Mouse (Mus musculus): ENCODE measurements around the gene Sorbs1.
"Not testable (repeated sequence)": the region's sequence is repeated elsewhere in the genome, so short reads cannot be mapped to it uniquely, and the experiment has no call there.

Sorbs1 gene

GRCm38 (mm10) chr19:40513632-40514078, at the start of gene Sorbs1:
Gene Sorbs1, minus strand, starts transcription at chr19:40513779.
- DNase-seq (ENCODE audit: low read depth, low spot score), result peak; percentile 99

GRCm38 (mm10) chr19:40561521-40561920, 47.9 kb upstream of the Sorbs1 start:
- not testable (repeated sequence) for DNase-seq (ENCODE audit: low read depth, low spot score)

GRCm38 (mm10) chr19:40556029-40556428, 42.5 kb upstream of the Sorbs1 start:
- no peak for DNase-seq (ENCODE audit: low read depth, low spot score)

GRCm38 (mm10) chr19:40555136-40555535, 41.6 kb upstream of the Sorbs1 start:
- DNase-seq (ENCODE audit: low read depth, low spot score), result no peak

- DNase-seq (ENCODE audit: low read depth, low spot score), result no peak
Observed at GRCm38 (mm10) chr19:40554343-40554742, 40.8 kb upstream of the Sorbs1 start.

GRCm38 (mm10) chr19:40553849-40554248, 40.3 kb upstream of the Sorbs1 start:
- peak; percentile 74 for DNase-seq (ENCODE audit: low read depth, low spot score)

GRCm38 (mm10) chr19:40553014-40553789, 39.6 kb upstream of the Sorbs1 start:
- no peak for DNase-seq (ENCODE audit: low read depth, low spot score)

- peak; percentile 31 for DNase-seq (ENCODE audit: low read depth, low spot score)
Observed at GRCm38 (mm10) chr19:40549516-40550135, 36.0 kb upstream of the Sorbs1 start.

GRCm38 (mm10) chr19:40548796-40549515, 35.4 kb upstream of the Sorbs1 start:
- DNase-seq (ENCODE audit: low read depth, low spot score), result no peak

- DNase-seq (ENCODE audit: low read depth, low spot score), result no peak
Observed at GRCm38 (mm10) chr19:40548386-40548785, 34.8 kb upstream of the Sorbs1 start.

- peak; percentile 91 for DNase-seq (ENCODE audit: low read depth, low spot score)
Observed at GRCm38 (mm10) chr19:40544856-40545255, 31.3 kb upstream of the Sorbs1 start.

GRCm38 (mm10) chr19:40542776-40543175, 29.2 kb upstream of the Sorbs1 start:
- DNase-seq (ENCODE audit: low read depth, low spot score), result no peak

GRCm38 (mm10) chr19:40536526-40536925, 22.9 kb upstream of the Sorbs1 start:
- DNase-seq (ENCODE audit: low read depth, low spot score), result no peak

GRCm38 (mm10) chr19:40532525-40532924, 18.9 kb upstream of the Sorbs1 start:
- DNase-seq (ENCODE audit: low read depth, low spot score), result no peak

- no peak for DNase-seq (ENCODE audit: low read depth, low spot score)
Observed at GRCm38 (mm10) chr19:40530323-40530722, 16.7 kb upstream of the Sorbs1 start.

GRCm38 (mm10) chr19:40528254-40528653, 14.7 kb upstream of the Sorbs1 start:
- DNase-seq (ENCODE audit: low read depth, low spot score), result no peak

GRCm38 (mm10) chr19:40526367-40527014, 12.9 kb upstream of the Sorbs1 start:
- DNase-seq (ENCODE audit: low read depth, low spot score), result peak; percentile 58

- no peak for DNase-seq (ENCODE audit: low read depth, low spot score)
Observed at GRCm38 (mm10) chr19:40523431-40524005, 9.9 kb upstream of the Sorbs1 start.

GRCm38 (mm10) chr19:40520403-40520802, 6.8 kb upstream of the Sorbs1 start:
- DNase-seq (ENCODE audit: low read depth, low spot score), result no peak

- no peak for DNase-seq (ENCODE audit: low read depth, low spot score)
Observed at GRCm38 (mm10) chr19:40518706-40519105, 5.1 kb upstream of the Sorbs1 start.

- no peak for DNase-seq (ENCODE audit: low read depth, low spot score)
Observed at GRCm38 (mm10) chr19:40515596-40515995, 2.0 kb upstream of the Sorbs1 start.
